ENCODE assay signal across 12 mouse cellular contexts in genomic region chr16:34536300-34536699, GRCm38 (mm10). TPM values are rescaled to one million over a fixed set of nuclear protein-coding genes. Genes with fewer than 3 reads are reported as not detected.
DNase-seq lines count a peak whose midpoint lies in the region; ATAC-seq lines count a peak whose summit lies in the region.
"Had no signal": no experiment of that assay in that cellular context is flagged by ENCODE, and none has a peak within 500 bp of the region (broad histone marks: within the 10 kb centered on the region; RNA-seq: fewer than 3 reads in every experiment).

No protein-coding gene starts in this region.

- H3K27me3 ChIP-seq in forebrain, embryonic 15.5 days, result no peaks in the 10 kb centered on the region
- H3K27me3 ChIP-seq in forebrain, embryonic 12.5 days, result no peaks in the 10 kb centered on the region
- H3K27me3 ChIP-seq in limb, embryonic 10.5 days (ENCODE audit: low read depth, poor library complexity, severe bottlenecking), result no peaks in the 10 kb centered on the region
- H3K27me3 ChIP-seq: liver, embryonic 12.5 days had no signal

- H3K9ac ChIP-seq in forebrain, embryonic 15.5 days (replicated peaks), result no peak overlapping the region
- H3K9ac ChIP-seq in forebrain, embryonic 12.5 days, result no peak overlapping the region
- H3K9ac ChIP-seq: liver, embryonic 12.5 days had no signal

- H3K4me2 ChIP-seq in forebrain, embryonic 15.5 days (replicated peaks), result no peak overlapping the region
- no peak overlapping the region for H3K4me2 ChIP-seq in forebrain, embryonic 12.5 days
- H3K4me2 ChIP-seq: liver, embryonic 12.5 days had no signal

- H3K9me3 ChIP-seq in forebrain, embryonic 15.5 days, result no peaks in the 10 kb centered on the region
- no peaks in the 10 kb centered on the region for H3K9me3 ChIP-seq in forebrain, embryonic 12.5 days
- H3K9me3 ChIP-seq in limb, embryonic 10.5 days (replicated peaks), result no peaks in the 10 kb centered on the region
- H3K9me3 ChIP-seq: liver, embryonic 12.5 days had no signal

- no peak overlapping the region for H3K4me3 ChIP-seq in forebrain, embryonic 15.5 days
- H3K4me3 ChIP-seq in forebrain, embryonic 12.5 days (replicated peaks), result no peak overlapping the region
- H3K4me3 ChIP-seq in limb, embryonic 10.5 days, result no peak overlapping the region
- H3K4me3 ChIP-seq: liver, embryonic 12.5 days had no signal

- 0 out of 2 replicates have a peak, but pooled peaks have one; percentile 24 for ATAC-seq in forebrain, embryonic 15.5 days (replicated peaks)
- no peak for ATAC-seq in forebrain, embryonic 12.5 days (ENCODE audit: low FRiP score)
- ATAC-seq: liver, embryonic 12.5 days had no signal

- H3K36me3 ChIP-seq in forebrain, embryonic 15.5 days, result no peaks in the 10 kb centered on the region
- H3K36me3 ChIP-seq in forebrain, embryonic 12.5 days (replicated peaks), result no peaks in the 10 kb centered on the region
- H3K36me3 ChIP-seq in limb, embryonic 10.5 days, result no peaks in the 10 kb centered on the region
- H3K36me3 ChIP-seq: liver, embryonic 12.5 days had no signal

- DNase-seq in MN1 (ENCODE audit: low spot score), result peak; percentile 48
- DNase-seq in cerebellum, adult 18-20 months, result peak; percentile 69 to 76
- peak; percentile 70 to 77 for DNase-seq in kidney, adult 8-10 months
- DNase-seq in limb, embryonic 10.5 days (ENCODE audit: low spot score), result no peak
- DNase-seq in testis, postnatal 14 days (ENCODE audit: low spot score), result no peak
- no peak for DNase-seq in ovary, postnatal 10 days (ENCODE audit: low spot score)
- DNase-seq: embryo, embryonic 11 days; right cerebral cortex, postnatal 4 days; thymus, postnatal 36 days had no signal

- peaks cover 45% of the 10 kb centered on the region for H3K4me1 ChIP-seq in forebrain, embryonic 15.5 days
- H3K4me1 ChIP-seq in forebrain, embryonic 12.5 days, result peaks cover 49% of the 10 kb centered on the region
- peaks cover 22% of the 10 kb centered on the region for H3K4me1 ChIP-seq in limb, embryonic 10.5 days

- WGBS in forebrain, embryonic 15.5 days, result 46% methylated on average over 6 of the region's 6 CpGs
- WGBS in forebrain, embryonic 12.5 days, result 80% methylated on average over 6 of the region's 6 CpGs
- 87% methylated on average over 6 of the region's 6 CpGs for WGBS in limb, embryonic 10.5 days

- H3K27ac ChIP-seq in forebrain, embryonic 15.5 days (replicated peaks), result no peak overlapping the region
- no peak overlapping the region for H3K27ac ChIP-seq in forebrain, embryonic 12.5 days
- no peak overlapping the region for H3K27ac ChIP-seq in limb, embryonic 10.5 days
- H3K27ac ChIP-seq: liver, embryonic 12.5 days had no signal

RNA-seq across cellular contexts. Expression of gene Kalrn, which starts 37.0 kb away (rescaled TPM):
- polyA plus RNA-seq in forebrain, embryonic 15.5 days (2015; fragmentation: Nextera tagmentation; extraction: Ambion mirVana), result 36.4 and 38.8 TPM in 2 replicates
- 26.7 and 30.0 TPM in 2 replicates for polyA plus RNA-seq in forebrain, embryonic 12.5 days (2016; fragmentation: Nextera tagmentation; extraction: Ambion mirVana)
- polyA plus RNA-seq in limb, embryonic 10.5 days (2016; fragmentation: Nextera tagmentation; extraction: Ambion mirVana), result 8.0 and 8.3 TPM in 2 replicates

Comparison
In these comparisons a context has a peak if more than half of its experiments do, and no peak if none do; other contexts are left out.
1. DNase-seq: peak in MN1 (single experiment), cerebellum, adult 18-20 months (2 of 2) and kidney, adult 8-10 months (2 of 2); none in limb, embryonic 10.5 days (single experiment), testis, postnatal 14 days (single experiment) and ovary, postnatal 10 days (single experiment).